ENCODE assay signal across 8 mouse cellular contexts in genomic region chr13:48869600-48869949, GRCm38 (mm10). TPM values are rescaled to one million over a fixed set of nuclear protein-coding genes. Genes with fewer than 3 reads are reported as not detected.
DNase-seq lines count a peak whose midpoint lies in the region; ATAC-seq and TF ChIP-seq lines count a peak whose summit lies in the region.

No protein-coding gene starts in this region.

- WGBS in kidney, adult 2 months, result 12% methylated on average over 5 of the region's 5 CpGs
- WGBS in hindbrain, postnatal 0 days, result 8% methylated on average over 5 of the region's 5 CpGs

- DNase-seq in kidney, adult 2 months, result peak; percentile 56
- no peak for DNase-seq in kidney, postnatal 10 days
- DNase-seq in brain, embryonic 14.5 days (ENCODE audit: low read depth), result peak; percentile 44
- DNase-seq in hindbrain, postnatal 0 days (ENCODE audit: low spot score), result no peak
- peak; percentile 60 for DNase-seq in lung, postnatal 25 days (ENCODE audit: low spot score)
- no peak for DNase-seq in ovary, adult 18-20 months (ENCODE audit: low spot score)
- DNase-seq in left cerebral cortex, postnatal 10 days (ENCODE audit: extremely low spot score in 1 of 2, low spot score in 2 of 2), result no peak
- no peak for DNase-seq in cerebellum, adult 11-12 months

- no peak for ATAC-seq in hindbrain, postnatal 0 days

- intact Hi-C loops in left cerebral cortex, postnatal 10 days (cut with DNase I), result no loop called here

- peak overlapping the region; percentile 68 for H3K27ac ChIP-seq in kidney, adult 2 months (ENCODE audit: insufficient read depth, low read depth, low read length)
- H3K27ac ChIP-seq in hindbrain, postnatal 0 days, result peak overlapping the region; percentile 88

- H3K9me3 ChIP-seq in hindbrain, postnatal 0 days (ENCODE audit: low read length), result no peaks in the 10 kb centered on the region

- H3K4me1 ChIP-seq in kidney, adult 2 months (ENCODE audit: control insufficient read depth, insufficient read depth, low read length), result peaks cover 12% of the 10 kb centered on the region
- peaks cover 24% of the 10 kb centered on the region for H3K4me1 ChIP-seq in hindbrain, postnatal 0 days (ENCODE audit: insufficient read depth, low read length)

- H3K9ac ChIP-seq in hindbrain, postnatal 0 days (replicated peaks; ENCODE audit: low read length), result peak overlapping the region; percentile 96

- TF ChIP-seq POLR2A in kidney, adult 2 months (IDR thresholded peaks at IDR 0.05; ENCODE audit: low read depth, low read length), result no peak
- TF ChIP-seq POLR2A in brain, embryonic 14.5 days (IDR thresholded peaks at IDR 0.05; ENCODE audit: borderline replicate concordance, extremely low read depth, insufficient read depth, insufficient read length, poor library complexity, severe bottlenecking), result no peak

- 0 out of 2 replicates have a peak, but pooled peaks have one; percentile 9 for TF ChIP-seq CTCF in kidney, adult 2 months (conservative IDR thresholded peaks at IDR 0.05; ENCODE audit: insufficient read depth, insufficient read length, low read depth, low read length)
- no peak for TF ChIP-seq CTCF in brain, embryonic 14.5 days (IDR thresholded peaks at IDR 0.05; ENCODE audit: borderline replicate concordance, extremely low read depth, insufficient read depth, insufficient read length)
- TF ChIP-seq CTCF in hindbrain, postnatal 0 days (IDR thresholded peaks at IDR 0.05; ENCODE audit: low read depth), result no peak

- peak overlapping the region; percentile 90 for H3K4me3 ChIP-seq in kidney, adult 2 months (ENCODE audit: insufficient read depth, low read depth, low read length)
- H3K4me3 ChIP-seq in hindbrain, postnatal 0 days (ENCODE audit: low read length), result peak overlapping the region; percentile 90

- H3K4me2 ChIP-seq in hindbrain, postnatal 0 days (ENCODE audit: low read depth, low read length), result peak overlapping the region; percentile 93

- no peaks in the 10 kb centered on the region for H3K27me3 ChIP-seq in kidney, adult 2 months (replicated peaks; ENCODE audit: control insufficient read depth, insufficient read depth, low read length)
- H3K27me3 ChIP-seq in hindbrain, postnatal 0 days (ENCODE audit: insufficient read depth, low read length), result no peaks in the 10 kb centered on the region

- no peaks in the 10 kb centered on the region for H3K36me3 ChIP-seq in kidney, adult 2 months (ENCODE audit: control insufficient read depth, insufficient read depth, low read length)
- no peaks in the 10 kb centered on the region for H3K36me3 ChIP-seq in hindbrain, postnatal 0 days (ENCODE audit: insufficient read depth, low read length)

RNA-seq across cellular contexts. Expression of gene Phf2, which starts 1.3 kb away (rescaled TPM):
- 12.2 and 15.2 TPM in 2 replicates for polyA plus RNA-seq in kidney, adult 2 months (2012; rRNA removed)
- polyA plus RNA-seq in brain, embryonic 14.5 days (2012; rRNA removed), result 23.6 and 43.3 TPM in 2 replicates
- 24.2 and 25.0 TPM in 2 replicates for total RNA-seq in hindbrain, postnatal 0 days (2014; rRNA removed)
- polyA plus RNA-seq in hindbrain, postnatal 0 days (2015; fragmentation: Nextera tagmentation; extraction: Ambion mirVana), result 4.7 and 4.8 TPM in 2 replicates
- 10 to 100 TPM; 26.0 to 26.2 TPM for total RNA-seq in left cerebral cortex, postnatal 10 days (2021)

Comparison
In these comparisons a context has a peak if more than half of its experiments do, and no peak if none do; other contexts are left out.
1. DNase-seq: peak in kidney, adult 2 months (single experiment), brain, embryonic 14.5 days (single experiment) and lung, postnatal 25 days (single experiment); none in kidney, postnatal 10 days (single experiment), hindbrain, postnatal 0 days (single experiment), ovary, adult 18-20 months (single experiment), left cerebral cortex, postnatal 10 days (0 of 2) and cerebellum, adult 11-12 months (single experiment).